Mouse (Mus musculus) kidney, postnatal 0 days (tissue): ENCODE data around the gene Smok3c. TPM values are rescaled to one million over a fixed set of nuclear protein-coding genes. Genes with fewer than 3 reads are reported as not detected.

Experiments used
- ATAC-seq: fragments of 200-750 bp; cut with Nextera tagmentation; replicated peaks from 2 replicates; pipeline ENCODE4 v1.8.0; 2017; ENCODE audit warnings: low read depth, moderate number of reproducible peaks, moderate TSS enrichment, moderate library complexity; ENCODE audit not compliant: low FRiP score
- DNase-seq: peaks from one replicate; pipeline ENCODE4 v3.0.0-alpha.2; 2016; ENCODE audit warnings: low spot score
- H3K27ac ChIP-seq: fragments of 300-500 bp; sonication (generic); 2 replicates; pipeline ENCODE4 v1.5.1; 2014; ENCODE audit warnings: mild to moderate bottlenecking
- H3K27me3 ChIP-seq: fragments of 300-500 bp; sonication (generic); 2 replicates; pipeline ENCODE4 v1.6.1; 2014; ENCODE audit warnings: low read length, mixed read lengths; ENCODE audit not compliant: insufficient read depth
- H3K36me3 ChIP-seq: fragments of 300-500 bp; sonication (generic); 2 replicates; pipeline ENCODE4 v1.6.1; 2014; ENCODE audit warnings: low read length, mixed read lengths; ENCODE audit not compliant: insufficient read depth
- H3K4me1 ChIP-seq: fragments of 300-500 bp; sonication (generic); replicated peaks from 2 replicates; pipeline ENCODE4 v1.6.1; 2014; ENCODE audit warnings: antibody characterized with exemption, low read length, mixed read lengths; ENCODE audit not compliant: insufficient read depth
- H3K4me2 ChIP-seq: fragments of 300-500 bp; sonication (generic); 2 replicates; pipeline ENCODE4 v1.6.1; 2014; ENCODE audit warnings: mild to moderate bottlenecking, low read length, moderate library complexity, mixed read lengths
- H3K4me3 ChIP-seq: fragments of 300-500 bp; sonication (generic); replicated peaks from 2 replicates; pipeline ENCODE4 v1.5.1; 2014; ENCODE audit warnings: low read depth, low read length
- H3K9ac ChIP-seq: fragments of 300-500 bp; sonication (generic); 2 replicates; pipeline ENCODE4 v1.6.1; 2014; ENCODE audit warnings: low read depth, low read length
- H3K9me3 ChIP-seq: fragments of 300-500 bp; sonication (generic); replicated peaks from 2 replicates; pipeline ENCODE4 v1.6.1; 2016; ENCODE audit warnings: low read length, inconsistent platforms, mixed read lengths
- CTCF ChIP-seq: IDR thresholded peaks from 2 replicates; pipeline ENCODE4 v1.5.1; 2016; ENCODE audit warnings: antibody characterized with exemption, low read depth, mild to moderate bottlenecking, moderate library complexity
- WGBS: fragments of 180-500 bp; shearing (Covaris S2); extraction: QIAGEN DNeasy Blood & Tissue Kit; methylation state at CpG from one replicate; pipeline ENCODE4 v1.1.7; 2014; 5-methylcytosine and 5-hydroxymethylcytosine counted together
- polyA plus RNA-seq: library from polyadenylated mRNA; unstranded; fragments of >200 nt; fragmentation: Nextera tagmentation; extraction: Ambion mirVana; gene quantifications from 2 replicates; pipeline ENCODE4 v1.2.1, GENCODE M21; 2015

The Smok3c gene
- polyA plus RNA-seq, 1 experiment from 2014 or later, result not detected

- Histone ChIP-seq H3K4me1 (0 out of 2 replicates have a peak, but pooled peaks cover 9% of the 10 kb centered on the region), H3K27me3 (no peaks in the 10 kb centered on the region), H3K4me3 (peak overlapping the region; percentile 94), H3K36me3 (no peaks in the 10 kb centered on the region), H3K4me2 (peak overlapping the region; percentile 68), H3K27ac (no peak overlapping the region), H3K9me3 (no peaks in the 10 kb centered on the region; the same call in 1 of the 2 replicates), H3K9ac (no peak overlapping the region)
- ATAC-seq, result no peak
- no peak for DNase-seq
- 43% methylated on average over 2 of the region's 2 CpGs for WGBS
- TF ChIP-seq CTCF, result no peak
Measured at GRCm38 (mm10) chr5:138084507-138084906, 31.5 kb downstream of the Smok3c start.

DNA sequence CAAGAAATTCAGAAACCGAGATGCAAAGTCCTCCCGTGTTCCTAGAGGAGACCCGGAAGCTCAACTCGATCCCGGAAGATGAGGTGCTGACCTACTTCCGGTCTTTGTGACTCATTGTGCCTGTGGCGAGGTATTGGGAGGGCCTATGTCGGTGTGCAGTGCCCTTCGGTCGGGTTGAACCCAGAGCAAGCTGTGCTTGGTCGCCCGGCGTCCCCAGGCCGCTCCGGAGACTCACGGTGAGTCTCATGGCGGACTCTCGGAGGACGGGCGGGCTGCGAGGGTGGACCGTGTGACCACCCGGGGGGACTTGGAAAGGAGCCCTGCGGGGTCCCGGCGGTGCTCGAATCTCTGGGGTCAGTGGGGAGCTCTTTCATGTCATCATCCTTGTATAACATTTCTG is 32.0 kb downstream of the Smok3c start, which contains the start of gene Zkscan1:
Gene Zkscan1 (plus strand): TSS at position 89 of the 400 bp plus-strand sequence.
- Histone ChIP-seq H3K27me3 (no peaks in the 10 kb centered on the region), H3K4me2 (peak within 1 kb of the TSS; percentile 68), H3K9ac (peak within 1 kb of the TSS; percentile 95), H3K9me3 (no peaks in the 10 kb centered on the region; the same call in 1 of the 2 replicates), H3K36me3 (no peaks in the 10 kb centered on the region), H3K27ac (peak within 1 kb of the TSS; percentile 88), H3K4me3 (peak within 1 kb of the TSS; percentile 94), H3K4me1 (0 out of 2 replicates have a peak, but pooled peaks cover 9% of the 10 kb centered on the region)
- DNase-seq (peak; percentile 96), ATAC-seq (peak; percentile 86)
- no peak for TF ChIP-seq CTCF
- 0% methylated on average over 27 of the region's 27 CpGs for WGBS

DNA sequence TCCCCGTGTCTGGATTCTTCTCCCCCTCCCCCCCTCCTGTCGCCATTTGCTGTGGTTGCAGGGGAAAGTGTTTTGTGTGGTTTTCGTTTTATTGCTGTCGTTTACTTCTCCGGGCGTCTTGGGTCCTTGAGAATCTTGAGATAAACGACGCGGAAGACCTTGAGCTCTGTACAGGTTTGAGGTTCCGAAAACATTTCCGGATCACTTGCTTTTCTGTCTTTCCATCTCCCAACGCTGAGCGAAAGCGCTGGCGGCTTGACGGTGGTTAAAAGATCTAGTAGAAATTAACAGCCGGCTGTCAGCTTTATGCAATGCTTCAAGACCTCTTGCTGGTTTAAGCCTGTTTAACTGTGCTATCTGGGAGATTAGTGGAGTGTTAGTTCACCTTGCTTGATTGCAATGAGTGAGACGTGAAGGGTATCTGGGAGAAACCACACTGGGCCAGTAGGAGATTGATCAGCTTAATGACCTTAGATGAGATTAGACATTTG is 32.5 kb downstream of the Smok3c start:
- ATAC-seq, result no peak
- peak overlapping the region; percentile 68 for H3K4me2 ChIP-seq
- H3K36me3 ChIP-seq, result no peaks in the 10 kb centered on the region
- peak overlapping the region; percentile 95 for H3K9ac ChIP-seq
- 0% methylated on average over 18 of the region's 18 CpGs for WGBS
- H3K9me3 ChIP-seq, result no peaks in the 10 kb centered on the region; the same call in 1 of the 2 replicates
- H3K27ac ChIP-seq, result peak overlapping the region; percentile 88
- peak; percentile 27 for DNase-seq
- no peaks in the 10 kb centered on the region for H3K27me3 ChIP-seq
- 0 out of 2 replicates have a peak, but pooled peaks cover 9% of the 10 kb centered on the region for H3K4me1 ChIP-seq
- H3K4me3 ChIP-seq, result peak overlapping the region; percentile 94
- TF ChIP-seq CTCF, result no peak

GRCm38 (mm10) chr5:138086842-138087241 is 33.8 kb downstream of the Smok3c start:
- H3K4me2 ChIP-seq, result peak overlapping the region; percentile 68
- H3K4me1 ChIP-seq, result 0 out of 2 replicates have a peak, but pooled peaks cover 9% of the 10 kb centered on the region
- TF ChIP-seq CTCF, result no peak
- H3K9me3 ChIP-seq, result no peaks in the 10 kb centered on the region
- H3K36me3 ChIP-seq, result no peaks in the 10 kb centered on the region
- ATAC-seq (no peak), DNase-seq (no peak)
- 50% methylated on average over 3 of the region's 3 CpGs for WGBS
- H3K27me3 ChIP-seq, result no peaks in the 10 kb centered on the region
- H3K9ac ChIP-seq, result peak overlapping the region; percentile 13; the same call in 1 of the 2 replicates
- H3K27ac ChIP-seq, result peak overlapping the region; percentile 36; the same call in 1 of the 2 replicates
- H3K4me3 ChIP-seq, result no peak overlapping the region

DNA sequence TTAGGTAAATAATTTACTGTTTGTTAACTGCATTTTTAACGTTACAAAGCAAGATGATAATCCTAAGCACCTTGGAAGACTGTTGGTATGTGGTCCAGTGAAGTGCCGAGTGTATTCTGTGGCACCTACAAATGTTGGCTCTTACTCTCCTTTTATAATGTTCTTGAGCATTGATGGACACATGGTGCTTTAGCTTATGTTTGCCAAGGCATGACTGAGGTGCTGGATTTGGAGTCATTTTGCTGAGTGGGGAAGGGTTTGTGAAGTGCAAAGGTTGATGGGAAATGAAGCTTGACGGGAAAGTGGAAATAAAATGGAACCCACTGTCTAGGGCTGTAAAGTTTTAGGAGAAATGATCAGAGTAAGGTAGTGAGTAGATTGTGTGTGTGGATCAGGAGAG is 35.4 kb downstream of the Smok3c start:
- Histone ChIP-seq H3K4me2 (peak overlapping the region; percentile 26; the same call in 1 of the 2 replicates), H3K9me3 (no peaks in the 10 kb centered on the region), H3K9ac (no peak overlapping the region), H3K36me3 (peaks cover 2% of the 10 kb centered on the region; the same call in 1 of the 2 replicates), H3K27me3 (no peaks in the 10 kb centered on the region), H3K27ac (peak overlapping the region; percentile 87), H3K4me1 (0 out of 2 replicates have a peak, but pooled peaks cover 9% of the 10 kb centered on the region), H3K4me3 (no peak overlapping the region)
- no peak for TF ChIP-seq CTCF
- DNase-seq, result no peak
- WGBS, result 58% methylated on average over 3 of the region's 3 CpGs
- 0 out of 2 replicates have a peak, but pooled peaks have one; percentile 17 for ATAC-seq

DNA sequence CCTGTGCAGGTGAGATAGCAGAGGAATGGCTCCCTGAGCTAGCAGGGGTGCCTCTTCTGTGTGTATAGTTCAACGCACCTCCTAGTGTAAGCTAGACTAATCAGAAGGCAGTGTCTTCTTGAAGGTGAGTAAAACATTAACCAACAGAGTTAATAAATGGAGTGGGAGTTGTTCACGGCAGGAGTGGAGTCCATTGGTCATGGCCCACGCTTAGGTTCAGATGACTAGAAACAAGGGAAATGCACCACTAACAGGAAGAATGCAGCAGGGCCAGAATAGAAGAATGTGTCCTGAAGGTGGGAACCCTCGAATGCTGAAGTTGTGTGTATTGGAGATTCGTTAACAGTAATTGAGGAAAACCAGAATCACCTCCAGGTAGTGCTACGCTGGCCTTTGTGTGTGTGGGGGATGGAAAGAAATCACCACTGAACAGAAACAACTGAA is 36.1 kb downstream of the Smok3c start:
- no peak overlapping the region for H3K9ac ChIP-seq
- peak; percentile 52 for DNase-seq
- no peak overlapping the region; the same call in 1 of the 2 replicates for H3K4me3 ChIP-seq
- H3K27me3 ChIP-seq, result no peaks in the 10 kb centered on the region
- 0 out of 2 replicates have a peak, but pooled peaks cover 9% of the 10 kb centered on the region for H3K4me1 ChIP-seq
- no peak for TF ChIP-seq CTCF
- peak overlapping the region; percentile 87 for H3K27ac ChIP-seq
- ATAC-seq, result peak; percentile 72
- H3K9me3 ChIP-seq, result no peaks in the 10 kb centered on the region
- H3K36me3 ChIP-seq, result peaks cover 9% of the 10 kb centered on the region
- WGBS, result 57% methylated on average over 6 of the region's 6 CpGs
- H3K4me2 ChIP-seq, result peak overlapping the region; percentile 26; the same call in 1 of the 2 replicates
